Mouse (Mus musculus) hindbrain, embryonic 11.5 days (tissue): ENCODE measurements around the gene Gmds. TPM values are rescaled to one million over a fixed set of nuclear protein-coding genes. Genes with fewer than 3 reads are reported as not detected.
A peak's percentile ranks its signal among the peaks of the same experiment; 100 is the strongest.

Experiments
- ATAC-seq: fragments of 200-750 bp; cut with Nextera tagmentation; 2 replicates; pipeline ENCODE4 v1.8.0; 2017; ENCODE audit warnings: mild to moderate bottlenecking, moderate TSS enrichment, moderate library complexity; ENCODE audit not compliant: low FRiP score
- DNase-seq: peaks from one replicate; pipeline ENCODE4 v3.0.0-alpha.2; 2015; ENCODE audit warnings: low spot score
- H3K27ac ChIP-seq: fragments of 300-500 bp; sonication (generic); 2 replicates; pipeline ENCODE4 v1.5.1; 2014; ENCODE audit warnings: mild to moderate bottlenecking, low read depth, low read length
- H3K27me3 ChIP-seq: fragments of 300-500 bp; sonication (generic); 2 replicates; pipeline ENCODE4 v1.6.1; 2014; ENCODE audit warnings: mild to moderate bottlenecking, low read length, moderate library complexity, mixed read lengths; ENCODE audit not compliant: control insufficient read depth, insufficient read depth
- H3K36me3 ChIP-seq: fragments of 300-500 bp; sonication (generic); 2 replicates; pipeline ENCODE4 v1.6.1; 2014; ENCODE audit warnings: mild to moderate bottlenecking, low read length, moderate library complexity, mixed read lengths; ENCODE audit not compliant: control insufficient read depth, insufficient read depth
- H3K4me1 ChIP-seq: fragments of 300-500 bp; sonication (generic); replicated peaks from 2 replicates; pipeline ENCODE4 v1.6.1; 2014; ENCODE audit warnings: low read length, mixed read lengths; ENCODE audit not compliant: control insufficient read depth, insufficient read depth
- H3K4me2 ChIP-seq: fragments of 300-500 bp; sonication (generic); replicated peaks from 2 replicates; pipeline ENCODE4 v1.6.1; 2014; ENCODE audit warnings: mild to moderate bottlenecking, low read depth, low read length
- H3K4me3 ChIP-seq: fragments of 300-500 bp; sonication (generic); 2 replicates; pipeline ENCODE4 v1.5.1; 2014; ENCODE audit warnings: low read depth, low read length
- H3K9ac ChIP-seq: fragments of 300-500 bp; sonication (generic); 2 replicates; pipeline ENCODE4 v1.6.1; 2014; ENCODE audit warnings: low read depth, low read length
- H3K9me3 ChIP-seq: fragments of 300-500 bp; sonication (generic); 2 replicates; pipeline ENCODE4 v1.6.1; 2016; ENCODE audit warnings: low read length; ENCODE audit not compliant: control insufficient read depth
- WGBS: fragments of 180-500 bp; shearing (Covaris S2); extraction: QIAGEN DNeasy Blood & Tissue Kit; methylation state at CpG from one replicate; pipeline ENCODE4 v1.1.7; 2014; 5-methylcytosine and 5-hydroxymethylcytosine counted together
- polyA plus RNA-seq: library from polyadenylated mRNA; unstranded; fragments of >200 nt; fragmentation: Nextera tagmentation; extraction: Ambion mirVana; gene quantifications from 2 replicates; pipeline ENCODE4 v1.2.1, GENCODE M21; 2014

Gene Gmds
- polyA plus RNA-seq, 1 experiment from 2014 or later, result 32.1 TPM

GRCm38 (mm10) chr13:31797346-31797745 is 541.2 kb downstream of the Gmds start:
- no peak overlapping the region for H3K27ac ChIP-seq
- no peak overlapping the region for H3K4me3 ChIP-seq
- no peaks in the 10 kb centered on the region for H3K36me3 ChIP-seq
- no peak overlapping the region for H3K4me2 ChIP-seq
- ATAC-seq, result no peak
- no peak overlapping the region for H3K9ac ChIP-seq
- no peaks in the 10 kb centered on the region for H3K9me3 ChIP-seq
- no peak for DNase-seq
- H3K27me3 ChIP-seq, result peaks cover 35% of the 10 kb centered on the region
- WGBS, result 58% methylated on average over 10 of the region's 10 CpGs
- H3K4me1 ChIP-seq, result peaks cover 2% of the 10 kb centered on the region; the same call in 1 of the 2 replicates

- Histone ChIP-seq H3K4me2 (no peak overlapping the region), H3K4me1 (no peaks in the 10 kb centered on the region), H3K27ac (no peak overlapping the region), H3K27me3 (peaks cover 3% of the 10 kb centered on the region; the same call in 1 of the 2 replicates), H3K4me3 (no peak overlapping the region), H3K9me3 (no peaks in the 10 kb centered on the region), H3K9ac (no peak overlapping the region), H3K36me3 (no peaks in the 10 kb centered on the region)
- WGBS, result 52% methylated on average over 5 of the region's 5 CpGs
- DNase-seq (no peak), ATAC-seq (peak; percentile 38; the same call in 1 of the 2 replicates)
These were observed 545.4 kb downstream of the Gmds start for GRCm38 (mm10) chr13:31793163-31793562.

GRCm38 (mm10) chr13:31792480-31793132 is 545.9 kb downstream of the Gmds start:
- DNase-seq (peak; percentile 85), ATAC-seq (peak; percentile 64)
- Histone ChIP-seq H3K4me1 (no peaks in the 10 kb centered on the region), H3K4me2 (no peak overlapping the region), H3K36me3 (no peaks in the 10 kb centered on the region), H3K9me3 (no peaks in the 10 kb centered on the region), H3K9ac (no peak overlapping the region), H3K27me3 (no peaks in the 10 kb centered on the region), H3K27ac (no peak overlapping the region), H3K4me3 (no peak overlapping the region)
- 20% methylated on average over 17 of the region's 17 CpGs for WGBS

- DNase-seq, result no peak
- H3K27me3 ChIP-seq, result no peaks in the 10 kb centered on the region
- no peaks in the 10 kb centered on the region for H3K9me3 ChIP-seq
- no peak overlapping the region for H3K4me3 ChIP-seq
- H3K36me3 ChIP-seq, result no peaks in the 10 kb centered on the region
- H3K27ac ChIP-seq, result no peak overlapping the region
- H3K4me1 ChIP-seq, result no peaks in the 10 kb centered on the region
- no peak overlapping the region for H3K4me2 ChIP-seq
- WGBS, result 84% methylated on average over 7 of the region's 7 CpGs
- no peak for ATAC-seq
- H3K9ac ChIP-seq, result no peak overlapping the region
These were observed 553.8 kb downstream of the Gmds start for GRCm38 (mm10) chr13:31784757-31785156.

- Histone ChIP-seq H3K4me2 (no peak overlapping the region), H3K27ac (no peak overlapping the region), H3K4me3 (no peak overlapping the region), H3K9me3 (no peaks in the 10 kb centered on the region), H3K36me3 (no peaks in the 10 kb centered on the region), H3K9ac (no peak overlapping the region), H3K4me1 (no peaks in the 10 kb centered on the region), H3K27me3 (no peaks in the 10 kb centered on the region)
- no peak for ATAC-seq
- no peak for DNase-seq
- 87% methylated on average over 2 of the region's 2 CpGs for WGBS
These were observed 556.5 kb downstream of the Gmds start for GRCm38 (mm10) chr13:31782063-31782462.

- Histone ChIP-seq H3K27me3 (no peaks in the 10 kb centered on the region), H3K4me3 (no peak overlapping the region), H3K4me2 (no peak overlapping the region), H3K9me3 (no peaks in the 10 kb centered on the region), H3K36me3 (no peaks in the 10 kb centered on the region), H3K27ac (no peak overlapping the region), H3K4me1 (no peaks in the 10 kb centered on the region), H3K9ac (no peak overlapping the region)
- ATAC-seq (no peak), DNase-seq (no peak)
- WGBS, result 93% methylated on average over 3 of the region's 3 CpGs
These were observed 558.2 kb downstream of the Gmds start for GRCm38 (mm10) chr13:31780299-31780698.

DNA sequence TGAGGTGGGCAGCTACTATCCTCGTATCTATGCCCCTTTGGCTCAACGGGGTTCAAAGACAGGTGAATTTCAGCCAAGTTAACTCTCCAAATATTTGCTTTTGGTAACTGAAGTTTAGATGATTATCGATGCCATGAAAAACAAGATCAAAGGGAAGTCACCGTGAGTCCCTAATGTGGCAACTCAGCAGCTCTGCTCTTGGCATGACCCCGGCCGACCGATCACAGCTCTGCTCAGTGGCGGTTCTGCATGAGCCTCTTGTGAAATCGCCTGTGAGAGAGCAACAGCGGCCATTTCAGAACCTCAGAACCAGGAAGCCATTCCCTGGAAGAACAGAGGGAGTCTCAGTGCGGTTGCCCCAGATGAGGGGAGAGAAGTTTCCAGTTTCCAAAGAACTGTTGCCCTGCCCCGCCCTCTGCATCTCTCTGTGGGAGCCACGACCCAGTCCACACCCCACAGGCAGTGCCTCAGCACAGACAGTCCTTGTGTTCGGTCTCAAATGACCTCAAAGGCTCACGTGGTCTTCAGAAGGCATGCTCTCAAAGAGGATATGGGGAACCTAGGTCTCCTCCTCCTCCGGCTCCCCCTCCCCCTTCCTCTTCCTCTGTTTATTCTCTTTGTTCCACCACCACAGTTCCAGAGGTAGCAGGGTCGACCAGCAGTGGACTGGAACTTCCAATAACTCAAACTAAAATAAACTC is 559.1 kb downstream of the Gmds start:
- WGBS, result 75% methylated on average over 17 of the region's 17 CpGs
- ATAC-seq (no peak), DNase-seq (no peak)
- Histone ChIP-seq H3K36me3 (no peaks in the 10 kb centered on the region), H3K4me3 (no peak overlapping the region), H3K27me3 (no peaks in the 10 kb centered on the region), H3K4me2 (no peak overlapping the region), H3K27ac (no peak overlapping the region), H3K9me3 (no peaks in the 10 kb centered on the region), H3K4me1 (no peaks in the 10 kb centered on the region), H3K9ac (no peak overlapping the region)

- no peak for DNase-seq
- Histone ChIP-seq H3K27me3 (no peaks in the 10 kb centered on the region), H3K9ac (no peak overlapping the region), H3K27ac (no peak overlapping the region), H3K4me1 (no peaks in the 10 kb centered on the region), H3K9me3 (no peaks in the 10 kb centered on the region), H3K4me3 (no peak overlapping the region), H3K4me2 (no peak overlapping the region), H3K36me3 (no peaks in the 10 kb centered on the region)
- 78% methylated on average over 5 of the region's 5 CpGs for WGBS
- ATAC-seq, result no peak
These were observed 562.8 kb downstream of the Gmds start for GRCm38 (mm10) chr13:31775762-31776161.

DNA sequence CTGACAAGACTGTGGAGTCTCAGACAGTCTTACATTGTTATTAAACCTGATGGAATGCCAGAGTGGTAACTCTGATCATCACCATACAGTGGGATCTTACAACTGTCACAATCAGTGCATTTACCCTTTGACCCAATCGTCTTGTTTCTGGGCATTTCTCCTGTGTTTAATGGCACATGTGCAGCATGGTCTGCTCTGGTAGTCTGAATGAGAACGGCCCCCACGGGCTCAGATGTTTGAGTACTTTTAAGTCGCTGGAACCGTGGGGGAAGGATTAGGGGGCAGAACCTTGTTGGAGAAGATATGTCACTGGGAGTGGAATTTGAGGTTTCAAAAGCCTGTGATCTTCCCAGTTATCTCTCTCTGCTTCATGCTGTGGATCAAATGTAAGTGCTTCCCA is 565.7 kb downstream of the Gmds start:
- Histone ChIP-seq H3K9ac (no peak overlapping the region), H3K36me3 (no peaks in the 10 kb centered on the region), H3K4me2 (no peak overlapping the region), H3K9me3 (no peaks in the 10 kb centered on the region), H3K27ac (no peak overlapping the region), H3K4me3 (no peak overlapping the region), H3K27me3 (no peaks in the 10 kb centered on the region), H3K4me1 (no peaks in the 10 kb centered on the region)
- WGBS, result 86% methylated on average over 5 of the region's 5 CpGs
- DNase-seq (no peak), ATAC-seq (no peak)
